Mouse (Mus musculus) E14TG2a.4 (cell line): Measurements from ENCODE around the gene Dapp1.
"Not testable (repeated sequence)": the region's sequence is repeated elsewhere in the genome, so short reads cannot be mapped to it uniquely, and the experiment has no call there.

ENCODE experiments used
- H3K27me3 ChIP-seq: 2 replicates; pipeline ENCODE4 v1.6.1; 2014; ENCODE audit warnings: low read length, control low read depth; ENCODE audit not compliant: insufficient read depth
- H3K36me3 ChIP-seq: 2 replicates; pipeline ENCODE4 v1.6.1; 2014; ENCODE audit warnings: low read length, control low read depth; ENCODE audit not compliant: insufficient read depth
- H3K4me1 ChIP-seq: replicated peaks from 2 replicates; pipeline ENCODE4 v1.6.1; 2014; ENCODE audit warnings: low read depth, low read length, control low read depth
- H3K4me3 ChIP-seq: replicated peaks from 2 replicates; pipeline ENCODE4 v1.5.1; 2014; ENCODE audit warnings: mild to moderate bottlenecking, low read length
- H3K9me3 ChIP-seq: 2 replicates; pipeline ENCODE4 v1.6.1; 2014; ENCODE audit warnings: low read length, control low read depth
- CTCF ChIP-seq: conservative IDR thresholded peaks from 2 replicates; pipeline ENCODE4 v1.5.1; 2014; ENCODE audit warnings: low read length
- NANOG ChIP-seq: IDR thresholded peaks from 2 replicates; pipeline ENCODE4 v1.6.1; 2014; ENCODE audit warnings: borderline replicate concordance, low read length, mixed read lengths
- POU5F1 ChIP-seq: IDR thresholded peaks from 2 replicates; pipeline ENCODE4 v1.6.1; 2014; ENCODE audit warnings: low read length, borderline replicate concordance

Dapp1 gene

DNA sequence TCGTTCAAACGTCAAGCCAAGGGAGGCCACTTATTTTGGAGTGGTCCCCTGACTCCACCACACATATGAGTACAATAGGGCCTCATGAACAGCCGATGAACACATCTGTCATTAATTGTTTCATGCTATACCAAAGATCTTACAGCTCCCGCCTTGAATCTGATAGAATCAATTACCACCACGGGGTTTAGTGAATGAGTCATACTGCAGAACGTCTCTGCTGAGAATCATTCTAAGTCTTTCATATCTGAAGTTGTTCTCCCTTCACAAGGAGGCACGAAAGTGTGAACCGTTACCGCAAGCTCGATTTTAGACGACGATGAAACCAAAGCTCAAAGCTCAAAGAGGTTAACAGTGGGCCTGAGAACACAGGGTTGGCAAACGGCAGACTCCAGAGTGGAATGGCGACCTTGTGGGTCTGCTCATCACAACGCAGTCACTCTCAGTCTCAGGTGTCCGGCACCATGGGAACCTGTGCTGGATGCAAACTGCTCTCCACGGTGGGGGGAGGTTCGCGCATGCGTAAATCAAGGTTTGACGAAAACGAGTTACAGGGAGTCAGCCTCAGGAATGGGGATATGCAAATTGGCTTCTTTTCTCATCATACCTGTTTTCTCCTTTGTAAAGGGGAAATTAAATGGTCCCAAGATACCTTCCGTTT lies 27.0 kb downstream of the Dapp1 start:
- TF ChIP-seq POU5F1 (no peak), CTCF (no peak), NANOG (no peak)
- H3K9me3 ChIP-seq, result no peaks in the 10 kb centered on the region
- peaks cover 72% of the 10 kb centered on the region for H3K4me1 ChIP-seq
- peak overlapping the region; percentile 68 for H3K4me3 ChIP-seq
- H3K36me3 ChIP-seq, result peaks cover 18% of the 10 kb centered on the region
- H3K27me3 ChIP-seq, result no peaks in the 10 kb centered on the region

- peaks cover 77% of the 10 kb centered on the region for H3K4me1 ChIP-seq
- peaks cover 22% of the 10 kb centered on the region for H3K36me3 ChIP-seq
- H3K4me3 ChIP-seq, result 0 out of 2 replicates have a peak overlapping the region, but pooled peaks have one; percentile 7
- H3K27me3 ChIP-seq, result no peaks in the 10 kb centered on the region
- no peaks in the 10 kb centered on the region for H3K9me3 ChIP-seq
- TF ChIP-seq CTCF, result no peak
- TF ChIP-seq POU5F1, result no peak
Observed at GRCm38 (mm10) chr3:137952914-137953880, 28.1 kb downstream of the Dapp1 start.

DNA sequence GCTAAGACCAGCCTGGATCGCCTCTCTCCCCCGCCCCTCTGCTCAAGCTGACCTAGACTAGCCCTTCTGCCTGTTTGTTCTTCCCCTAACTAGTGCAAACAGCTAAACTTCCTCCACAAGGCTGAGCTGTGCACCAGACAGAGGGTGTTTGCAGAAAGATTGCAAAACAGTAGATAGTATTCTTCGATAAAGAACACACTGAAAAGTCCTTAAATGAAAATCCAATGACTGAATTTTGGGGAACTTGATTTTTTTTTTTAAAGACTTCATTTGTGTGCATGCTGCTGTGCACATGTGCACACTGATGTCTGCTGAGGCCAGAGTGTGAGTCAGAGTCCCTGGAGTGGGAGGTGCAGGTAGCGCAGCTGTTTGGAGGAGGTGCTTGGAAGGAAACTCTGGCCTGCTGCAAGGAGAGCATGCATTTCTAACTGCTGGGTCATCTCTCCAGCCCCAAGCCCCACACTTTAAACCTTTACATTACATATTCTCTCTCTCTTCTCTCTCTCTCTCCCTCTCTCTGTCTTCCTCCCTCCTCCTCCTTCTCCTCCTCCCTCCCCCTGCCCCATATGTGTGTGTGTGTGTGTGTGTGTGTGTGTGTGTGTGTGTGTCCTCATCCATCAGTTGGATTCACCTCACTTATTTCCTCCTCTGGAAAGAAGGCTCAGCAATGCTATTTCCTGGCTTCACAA lies 29.0 kb downstream of the Dapp1 start:
- H3K4me3 ChIP-seq, result 0 out of 2 replicates have a peak overlapping the region, but pooled peaks have one; percentile 20
- peaks cover 21% of the 10 kb centered on the region for H3K36me3 ChIP-seq
- no peaks in the 10 kb centered on the region for H3K27me3 ChIP-seq
- TF ChIP-seq POU5F1 (no peak), CTCF (no peak), NANOG (no peak)
- H3K4me1 ChIP-seq, result peaks cover 77% of the 10 kb centered on the region
- no peaks in the 10 kb centered on the region for H3K9me3 ChIP-seq

- Histone ChIP-seq H3K36me3 (peaks cover 26% of the 10 kb centered on the region), H3K4me3 (0 out of 2 replicates have a peak overlapping the region, but pooled peaks have one; percentile 20), H3K4me1 (peaks cover 77% of the 10 kb centered on the region), H3K27me3 (no peaks in the 10 kb centered on the region), H3K9me3 (no peaks in the 10 kb centered on the region)
- TF ChIP-seq NANOG, result no peak
- no peak for TF ChIP-seq CTCF
- TF ChIP-seq POU5F1, result no peak
Observed at GRCm38 (mm10) chr3:137951819-137952218, 29.5 kb downstream of the Dapp1 start.

DNA sequence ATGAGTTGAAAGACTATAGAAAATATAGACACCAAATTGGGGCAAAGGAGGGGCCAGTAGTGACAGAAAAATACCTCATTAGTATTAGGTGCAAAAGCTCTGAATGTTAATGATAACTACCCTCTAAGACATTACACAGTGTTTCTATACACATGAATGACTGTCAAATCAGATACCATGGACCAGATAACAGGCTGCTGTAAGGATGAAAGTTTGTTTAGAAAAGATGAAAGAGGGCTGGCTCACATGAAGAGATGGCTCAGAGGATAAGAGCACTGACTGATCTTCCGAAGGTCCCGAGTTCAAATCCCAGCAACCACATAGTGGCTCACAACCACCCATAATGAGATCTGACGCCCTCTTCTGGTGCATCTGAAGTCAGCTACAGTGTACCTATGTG lies 30.0 kb downstream of the Dapp1 start:
- H3K36me3 ChIP-seq, result peaks cover 30% of the 10 kb centered on the region
- not testable (repeated sequence) for H3K9me3 ChIP-seq, H3K4me3 ChIP-seq, H3K27me3 ChIP-seq
- H3K4me1 ChIP-seq, result peaks cover 71% of the 10 kb centered on the region

DNA sequence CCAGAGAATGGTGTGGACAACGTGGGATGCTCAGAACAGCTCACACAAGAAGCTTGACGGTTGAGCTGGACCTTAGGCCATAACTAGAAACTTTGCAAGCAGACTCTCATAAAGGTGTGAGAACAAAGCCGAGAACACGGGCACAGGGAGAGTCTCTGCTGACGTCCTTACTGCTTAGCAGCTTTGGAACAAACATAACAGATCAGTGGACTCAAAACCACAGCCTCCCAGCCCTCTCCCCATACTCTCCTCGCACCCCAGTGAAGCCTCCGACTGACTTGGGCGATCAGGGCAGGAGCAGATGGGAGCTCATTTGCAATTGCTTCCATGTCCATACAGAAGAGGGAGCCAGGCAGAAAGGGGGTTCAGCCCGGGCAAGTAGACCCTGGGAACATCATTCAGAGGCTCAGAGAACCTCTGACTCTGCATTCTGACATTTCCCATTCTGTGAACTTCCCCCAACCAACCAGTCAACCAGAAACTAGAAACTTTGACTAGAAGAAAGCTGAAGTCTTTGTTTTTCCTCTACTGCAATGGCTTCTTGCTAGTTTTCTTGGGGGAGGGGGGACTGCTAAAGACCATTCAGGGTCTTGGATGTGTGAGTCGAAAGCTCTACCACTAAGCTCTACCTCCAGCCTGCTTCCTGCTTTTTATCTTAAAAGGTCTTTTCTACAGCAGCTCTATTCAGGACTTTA lies 31.0 kb downstream of the Dapp1 start:
- H3K9me3 ChIP-seq, result no peaks in the 10 kb centered on the region
- H3K4me3 ChIP-seq, result no peak overlapping the region
- H3K36me3 ChIP-seq, result peaks cover 39% of the 10 kb centered on the region
- TF ChIP-seq CTCF (no peak), POU5F1 (no peak), NANOG (no peak)
- H3K4me1 ChIP-seq, result peaks cover 68% of the 10 kb centered on the region
- no peaks in the 10 kb centered on the region for H3K27me3 ChIP-seq

- H3K27me3 ChIP-seq, result no peaks in the 10 kb centered on the region
- H3K4me1 ChIP-seq, result peaks cover 58% of the 10 kb centered on the region
- H3K36me3 ChIP-seq, result peaks cover 39% of the 10 kb centered on the region
- TF ChIP-seq CTCF, result no peak
- TF ChIP-seq NANOG, result no peak
- no peak for TF ChIP-seq POU5F1
- no peak overlapping the region for H3K4me3 ChIP-seq
- no peaks in the 10 kb centered on the region for H3K9me3 ChIP-seq
Observed at GRCm38 (mm10) chr3:137947525-137947924, 33.8 kb downstream of the Dapp1 start.

DNA sequence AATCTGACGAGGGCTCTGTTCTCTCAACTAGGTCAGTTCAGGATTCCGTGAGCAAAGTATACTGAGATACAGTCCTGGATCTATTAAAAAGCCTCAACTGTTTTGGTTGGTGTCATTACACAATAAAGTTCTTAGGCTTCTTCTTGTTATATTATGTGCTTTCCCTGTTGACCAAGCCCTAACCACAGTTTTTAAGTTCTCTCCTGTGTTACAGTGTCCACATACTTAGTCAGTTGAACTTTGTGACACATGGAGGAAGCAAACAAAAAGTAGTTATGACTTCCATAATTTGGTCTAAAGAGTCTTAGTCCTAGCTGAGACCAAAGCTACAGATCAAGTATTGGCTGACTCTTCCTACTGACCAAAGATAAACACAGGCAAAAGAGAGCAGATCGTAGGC lies 34.5 kb downstream of the Dapp1 start:
- no peak for TF ChIP-seq POU5F1
- no peak for TF ChIP-seq CTCF
- TF ChIP-seq NANOG, result no peak
- Histone ChIP-seq H3K9me3 (no peaks in the 10 kb centered on the region), H3K36me3 (peaks cover 42% of the 10 kb centered on the region), H3K4me3 (no peak overlapping the region), H3K4me1 (peaks cover 55% of the 10 kb centered on the region), H3K27me3 (no peaks in the 10 kb centered on the region)
